Mouse (Mus musculus) stomach, embryonic 15.5 days (tissue): ENCODE measurements at regions not wholly inside any gene's neighbourhood (a gene's known extent, or its start where the extent isn't known, plus 50 kb on each side); places are given as distances from the start of the nearest gene placed in this dataset.

ENCODE experiments used
- ATAC-seq: fragments of 200-750 bp; cut with Nextera tagmentation; 2 replicates; pipeline ENCODE4 v1.8.0; 2017; ENCODE audit warnings: low read depth, moderate number of reproducible peaks, moderate TSS enrichment; ENCODE audit not compliant: insufficient read depth, low FRiP score
- H3K27ac ChIP-seq: fragments of 300-500 bp; sonication (generic); 2 replicates; pipeline ENCODE4 v1.5.1; 2015; ENCODE audit warnings: mild to moderate bottlenecking, inconsistent platforms
- H3K27me3 ChIP-seq: fragments of 300-500 bp; sonication (generic); replicated peaks from 2 replicates; pipeline ENCODE4 v1.6.1; 2015; ENCODE audit warnings: inconsistent platforms
- H3K36me3 ChIP-seq: fragments of 300-500 bp; sonication (generic); 2 replicates; pipeline ENCODE4 v1.6.1; 2015; ENCODE audit warnings: inconsistent platforms
- H3K4me1 ChIP-seq: fragments of 300-500 bp; sonication (generic); 2 replicates; pipeline ENCODE4 v1.6.1; 2015; ENCODE audit warnings: inconsistent platforms
- H3K4me2 ChIP-seq: fragments of 300-500 bp; sonication (generic); 2 replicates; pipeline ENCODE4 v1.6.1; 2015; ENCODE audit warnings: mild to moderate bottlenecking, inconsistent platforms
- H3K4me3 ChIP-seq: fragments of 300-500 bp; sonication (generic); replicated peaks from 2 replicates; pipeline ENCODE4 v1.5.1; 2015; ENCODE audit warnings: inconsistent platforms
- H3K9ac ChIP-seq: fragments of 300-500 bp; sonication (generic); 2 replicates; pipeline ENCODE4 v1.6.1; 2015; ENCODE audit warnings: inconsistent platforms
- H3K9me3 ChIP-seq: fragments of 300-500 bp; sonication (generic); 2 replicates; pipeline ENCODE4 v1.6.1; 2016; ENCODE audit warnings: inconsistent platforms
- WGBS: fragments of 180-500 bp; shearing (Covaris S2); methylation state at CpG from one replicate; pipeline ENCODE4 v1.1.7; 2015; 5-methylcytosine and 5-hydroxymethylcytosine counted together

DNA sequence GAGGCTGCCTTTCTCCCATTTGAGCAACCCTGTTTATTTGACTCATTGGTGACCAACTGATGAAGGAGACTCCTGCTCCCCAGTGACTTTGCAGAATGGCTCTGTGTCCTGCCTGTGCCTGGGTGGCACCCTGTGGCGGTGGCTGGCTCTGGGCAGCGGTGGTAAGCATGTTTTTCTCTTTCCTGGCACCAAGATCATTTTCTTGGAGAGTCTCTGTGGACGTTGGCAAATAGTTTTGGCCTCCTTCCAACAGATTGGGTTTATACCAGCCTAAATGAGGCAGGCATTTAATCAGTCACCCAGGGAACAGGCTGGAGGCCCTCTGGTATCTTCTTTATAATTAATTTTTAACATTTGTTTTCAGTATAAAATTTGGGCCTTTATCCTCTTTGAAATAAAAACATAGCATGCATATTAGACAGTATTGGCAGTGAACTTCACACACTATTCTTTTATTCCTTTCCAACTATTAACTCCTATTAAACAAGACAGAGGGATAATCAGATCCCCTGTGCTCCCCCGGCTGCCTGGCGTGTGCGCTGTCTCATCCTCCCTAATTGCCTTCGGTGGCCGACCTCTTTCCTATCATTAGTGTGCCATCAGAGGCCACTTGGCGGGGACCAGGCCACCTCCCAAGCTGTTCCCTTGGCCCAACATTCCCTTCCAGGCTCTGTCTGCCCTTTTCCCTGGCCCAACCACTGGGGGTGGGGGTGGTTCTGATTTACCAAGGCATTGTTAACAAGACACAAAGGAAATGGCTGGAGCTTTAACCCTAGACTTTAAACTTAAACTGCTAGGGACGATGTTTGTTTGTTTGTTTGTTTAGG lies 111.8 kb upstream of the Topaz1 start:
- ATAC-seq = no peak; the same call in 1 of the 2 replicates
- H3K4me2 ChIP-seq = no peak overlapping the region
- no peaks in the 10 kb centered on the region for H3K36me3 ChIP-seq
- H3K27me3 ChIP-seq = no peaks in the 10 kb centered on the region
- H3K9ac ChIP-seq = no peak overlapping the region
- H3K9me3 ChIP-seq = no peaks in the 10 kb centered on the region
- no peak overlapping the region for H3K4me3 ChIP-seq
- whole genome bisulfite sequencing = 50% methylated on average over 10 of the region's 10 CpGs
- 0 out of 2 replicates have a peak, but pooled peaks cover 3% of the 10 kb centered on the region for H3K4me1 ChIP-seq
- no peak overlapping the region for H3K27ac ChIP-seq

DNA sequence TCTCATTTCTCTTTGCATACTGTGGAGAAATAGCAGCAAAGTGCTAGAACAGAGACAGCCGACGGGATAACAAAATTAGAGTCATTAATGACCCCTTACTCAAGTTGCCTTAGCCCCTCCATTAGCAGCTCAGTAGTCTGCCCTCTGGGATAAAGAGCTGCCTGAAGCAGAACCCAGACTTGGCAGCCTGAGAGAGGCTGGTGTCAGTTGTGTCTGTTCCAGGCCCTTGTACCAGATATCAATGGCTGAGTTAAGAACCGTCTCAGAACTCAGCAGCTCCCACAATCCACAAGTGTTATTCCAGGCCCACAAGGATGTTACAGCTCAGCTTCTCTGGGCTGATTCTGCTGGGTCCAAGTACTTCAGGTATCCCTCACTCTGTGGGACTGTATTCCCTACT lies 109.6 kb upstream of the Topaz1 start:
- Histone ChIP-seq H3K27me3 (no peaks in the 10 kb centered on the region), H3K9ac (no peak overlapping the region), H3K27ac (no peak overlapping the region), H3K9me3 (no peaks in the 10 kb centered on the region), H3K4me2 (no peak overlapping the region), H3K4me1 (0 out of 2 replicates have a peak, but pooled peaks cover 3% of the 10 kb centered on the region), H3K4me3 (no peak overlapping the region), H3K36me3 (no peaks in the 10 kb centered on the region)
- 58% methylated on average over 3 of the region's 3 CpGs for WGBS
- ATAC-seq = no peak

DNA sequence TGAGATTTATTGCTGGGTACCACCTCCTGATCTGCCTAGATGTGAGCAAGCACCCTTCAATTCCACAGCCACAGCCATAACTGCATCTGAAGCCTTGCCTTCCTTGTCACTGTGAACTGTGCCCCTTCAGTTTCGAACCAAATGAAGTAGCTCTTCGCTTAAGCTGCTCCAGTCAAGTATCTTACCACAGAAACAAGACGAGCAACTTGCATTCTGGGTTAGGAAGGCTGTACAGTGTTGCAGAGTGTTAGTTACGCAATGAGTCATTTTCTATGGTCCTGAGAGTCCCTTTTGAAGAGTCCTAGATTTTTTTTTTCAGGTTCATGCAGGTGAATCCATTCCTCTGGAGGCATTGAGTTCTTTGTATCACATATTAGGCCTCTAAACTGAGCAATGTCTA lies 107.9 kb upstream of the Topaz1 start:
- H3K4me2 ChIP-seq = no peak overlapping the region
- H3K27ac ChIP-seq = no peak overlapping the region
- no peak overlapping the region for H3K9ac ChIP-seq
- no peaks in the 10 kb centered on the region for H3K9me3 ChIP-seq
- no peaks in the 10 kb centered on the region for H3K36me3 ChIP-seq
- no peaks in the 10 kb centered on the region for H3K27me3 ChIP-seq
- no peak overlapping the region for H3K4me3 ChIP-seq
- WGBS = 84% methylated on average over 4 of the region's 4 CpGs
- ATAC-seq = no peak
- H3K4me1 ChIP-seq = 0 out of 2 replicates have a peak, but pooled peaks cover under 1% of the 10 kb centered on the region

DNA sequence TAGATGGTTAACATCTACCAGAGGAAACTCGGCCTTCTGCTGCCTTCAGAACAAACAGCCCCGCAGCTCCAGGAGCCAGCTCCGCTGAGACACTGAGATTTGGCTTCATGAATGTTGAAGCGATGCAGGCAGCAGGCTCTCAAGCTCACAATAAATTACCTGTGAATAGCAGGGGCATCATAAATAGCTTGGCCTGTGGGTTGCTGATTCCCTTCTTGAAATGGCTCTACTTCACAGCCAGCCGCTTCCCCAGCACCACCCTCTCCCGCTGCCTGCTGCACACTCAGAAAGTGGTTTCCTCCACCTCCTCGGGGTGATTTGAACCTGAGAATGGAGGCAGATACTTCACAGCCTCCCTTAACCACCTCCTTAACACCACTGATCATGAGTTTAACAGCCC lies 104.2 kb upstream of the Topaz1 start:
- ATAC-seq = no peak

DNA sequence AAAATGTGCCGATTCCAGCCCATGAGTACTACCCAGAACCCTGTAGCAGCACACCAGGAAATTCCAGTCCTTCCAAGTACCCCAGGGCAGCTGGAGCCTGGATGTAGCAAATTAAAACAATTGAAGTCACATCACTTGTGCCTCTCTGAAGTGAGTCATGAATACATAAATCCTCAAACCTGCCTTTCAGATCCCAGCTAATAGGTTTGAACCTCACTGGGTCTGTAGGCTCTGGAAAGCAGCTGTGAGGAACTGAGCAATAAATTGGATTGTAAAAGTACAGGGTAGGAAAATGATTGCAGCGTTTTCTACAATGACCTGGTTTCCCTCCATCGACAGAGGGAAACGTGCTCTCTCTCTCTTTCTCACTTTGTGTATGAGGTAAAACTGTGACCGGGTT lies 101.6 kb upstream of the Topaz1 start:
- Histone ChIP-seq H3K27me3 (no peaks in the 10 kb centered on the region), H3K4me1 (no peaks in the 10 kb centered on the region), H3K36me3 (no peaks in the 10 kb centered on the region), H3K9me3 (no peaks in the 10 kb centered on the region), H3K4me3 (no peak overlapping the region), H3K9ac (no peak overlapping the region), H3K27ac (no peak overlapping the region), H3K4me2 (no peak overlapping the region)
- ATAC-seq = no peak
- 74% methylated on average over 5 of the region's 5 CpGs for WGBS

More for the DNA sequence above, 104.2 kb upstream of the Topaz1 start:
- H3K9me3 ChIP-seq = no peaks in the 10 kb centered on the region
- H3K4me2 ChIP-seq = no peak overlapping the region
- no peaks in the 10 kb centered on the region for H3K27me3 ChIP-seq
- H3K27ac ChIP-seq = no peak overlapping the region
- no peaks in the 10 kb centered on the region for H3K36me3 ChIP-seq
- WGBS = 42% methylated on average over 7 of the region's 7 CpGs
- no peak overlapping the region for H3K4me3 ChIP-seq
- no peak overlapping the region for H3K9ac ChIP-seq
- no peaks in the 10 kb centered on the region for H3K4me1 ChIP-seq

DNA sequence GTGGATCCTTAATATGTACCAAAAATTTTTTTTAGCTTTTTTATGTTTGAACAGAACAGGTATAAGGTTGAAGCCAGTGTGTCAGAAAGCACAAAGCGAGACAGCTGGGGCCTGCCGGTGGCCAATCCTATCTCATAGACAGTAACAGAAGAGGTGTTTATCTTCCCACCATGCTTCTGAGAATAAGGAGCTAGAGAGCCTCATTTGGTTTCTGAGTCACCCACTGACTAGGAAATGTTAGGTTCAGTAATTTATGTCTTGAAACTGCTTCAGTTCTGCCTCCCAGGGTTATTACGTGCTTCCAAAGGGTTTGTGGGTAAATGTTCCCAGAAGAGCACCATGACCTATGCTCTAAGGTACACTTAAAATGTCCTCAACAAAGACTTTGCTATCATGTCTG lies 96.3 kb upstream of the Topaz1 start:
- Histone ChIP-seq H3K9ac (no peak overlapping the region), H3K4me1 (no peaks in the 10 kb centered on the region), H3K36me3 (no peaks in the 10 kb centered on the region), H3K4me2 (no peak overlapping the region), H3K27me3 (no peaks in the 10 kb centered on the region), H3K9me3 (no peaks in the 10 kb centered on the region), H3K4me3 (no peak overlapping the region), H3K27ac (no peak overlapping the region)
- ATAC-seq = no peak
- WGBS = 80% methylated on average over 3 of the region's 3 CpGs

DNA sequence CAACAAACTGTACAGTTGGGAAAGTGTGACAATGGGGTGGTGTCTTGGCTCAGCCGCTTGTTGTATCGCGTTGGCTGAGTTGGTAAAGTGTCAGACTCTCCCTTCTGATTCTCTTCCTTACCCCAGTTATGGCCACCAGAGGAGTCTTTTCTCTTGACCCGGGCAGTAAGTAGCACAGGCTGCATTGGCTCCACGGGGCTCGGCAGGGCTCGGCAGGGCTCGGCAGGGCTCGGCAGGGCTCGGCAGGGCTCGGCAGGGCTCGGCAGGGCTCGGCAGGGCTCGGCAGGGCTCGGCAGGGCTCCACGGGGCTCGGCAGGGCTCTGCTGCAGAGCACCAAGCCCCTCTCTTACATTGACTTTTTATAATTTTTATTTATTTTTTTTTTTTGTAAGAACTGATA lies 91.6 kb upstream of the Topaz1 start:
- Histone ChIP-seq H3K36me3 (no peaks in the 10 kb centered on the region), H3K4me2 (no peak overlapping the region), H3K27ac (no peak overlapping the region), H3K4me3 (no peak overlapping the region), H3K9me3 (no peaks in the 10 kb centered on the region), H3K27me3 (no peaks in the 10 kb centered on the region), H3K9ac (no peak overlapping the region), H3K4me1 (no peaks in the 10 kb centered on the region)
- WGBS = 39% methylated on average over 17 of the region's 17 CpGs
- ATAC-seq = no peak

DNA sequence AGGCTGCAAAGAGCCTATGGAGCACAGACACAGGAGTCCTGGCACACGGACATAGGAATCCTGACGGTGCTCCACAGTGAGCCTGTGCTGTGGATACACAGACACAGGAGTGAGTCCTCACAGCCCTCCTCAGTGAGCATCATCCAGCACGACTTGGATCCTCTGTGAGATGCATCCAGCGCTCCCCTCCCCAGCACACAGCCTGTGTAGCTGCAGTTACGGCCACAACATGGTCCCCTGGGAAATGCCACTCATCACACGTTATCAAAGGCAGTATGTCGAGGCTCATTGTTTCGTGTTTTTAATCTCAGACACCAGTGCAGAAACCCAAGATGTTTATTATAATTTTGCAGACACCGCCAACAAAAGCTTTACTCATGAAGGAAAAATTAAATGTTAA lies 87.1 kb upstream of the Topaz1 start:
- ATAC-seq = no peak
- no peaks in the 10 kb centered on the region for H3K4me1 ChIP-seq
- H3K9me3 ChIP-seq = no peaks in the 10 kb centered on the region
- no peaks in the 10 kb centered on the region for H3K27me3 ChIP-seq
- H3K36me3 ChIP-seq = no peaks in the 10 kb centered on the region
- no peak overlapping the region for H3K4me3 ChIP-seq
- H3K4me2 ChIP-seq = no peak overlapping the region
- WGBS = 69% methylated on average over 9 of the region's 9 CpGs
- H3K27ac ChIP-seq = no peak overlapping the region
- no peak overlapping the region for H3K9ac ChIP-seq

DNA sequence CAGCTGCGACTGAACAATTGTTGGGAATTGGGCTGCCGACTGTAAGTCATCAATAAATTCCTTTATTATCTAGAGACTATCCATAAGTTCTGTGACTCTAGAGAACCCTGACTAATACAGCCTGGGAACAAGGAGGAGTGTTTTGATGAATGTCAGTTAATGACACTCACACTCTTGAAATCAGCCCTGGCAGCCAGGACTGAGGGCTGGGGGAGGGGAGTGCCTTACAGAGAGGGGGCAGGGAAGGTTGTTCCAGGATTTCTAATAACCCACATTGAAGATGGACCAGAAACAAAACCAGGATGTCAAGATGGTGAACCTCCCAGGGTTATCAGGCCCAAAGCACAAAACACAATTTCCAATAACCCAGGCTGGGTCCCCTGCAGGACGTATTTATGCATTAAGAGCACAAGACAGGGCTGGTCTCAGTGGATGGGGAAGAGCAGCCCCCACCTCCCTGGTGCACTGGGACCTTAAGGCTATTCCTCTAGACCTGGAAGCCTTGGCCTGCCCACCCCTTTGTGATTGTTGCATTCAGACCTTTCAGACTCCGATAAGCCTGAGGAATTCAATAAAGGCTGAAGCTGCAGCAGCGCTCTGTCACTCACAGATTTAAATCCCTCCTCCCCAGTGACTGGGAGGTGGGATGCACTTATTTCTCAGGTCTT lies 80.0 kb upstream of the Topaz1 start:
- no peaks in the 10 kb centered on the region for H3K27me3 ChIP-seq
- H3K27ac ChIP-seq = no peak overlapping the region
- 34% methylated on average over 4 of the region's 5 CpGs for WGBS
- no peak for ATAC-seq
- H3K4me3 ChIP-seq = no peak overlapping the region
- no peak overlapping the region for H3K9ac ChIP-seq
- H3K4me2 ChIP-seq = no peak overlapping the region
- H3K4me1 ChIP-seq = no peaks in the 10 kb centered on the region
- no peaks in the 10 kb centered on the region for H3K9me3 ChIP-seq
- no peaks in the 10 kb centered on the region for H3K36me3 ChIP-seq

DNA sequence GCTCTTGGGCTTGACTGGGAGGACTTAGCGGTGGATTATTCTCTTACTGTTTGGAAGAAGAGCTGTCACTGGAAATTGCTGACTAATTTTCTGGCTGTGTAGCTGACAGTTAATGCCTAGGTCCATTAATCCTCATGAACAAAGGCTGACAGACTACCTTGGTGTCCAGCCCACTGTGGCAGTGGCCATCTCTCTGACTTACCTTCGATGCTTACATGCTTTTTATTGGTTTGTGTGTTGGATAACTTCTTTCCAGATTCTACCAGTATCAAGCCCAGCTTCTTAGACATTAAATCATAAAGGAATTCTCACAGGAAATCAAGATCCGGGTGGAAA lies 79.5 kb upstream of the Topaz1 start:
- ATAC-seq = no peak
- Histone ChIP-seq H3K27ac (no peak overlapping the region), H3K4me2 (no peak overlapping the region), H3K4me3 (no peak overlapping the region), H3K9ac (no peak overlapping the region), H3K4me1 (no peaks in the 10 kb centered on the region), H3K27me3 (no peaks in the 10 kb centered on the region), H3K9me3 (no peaks in the 10 kb centered on the region), H3K36me3 (no peaks in the 10 kb centered on the region)
- WGBS = 57% methylated on average over 3 of the region's 3 CpGs

DNA sequence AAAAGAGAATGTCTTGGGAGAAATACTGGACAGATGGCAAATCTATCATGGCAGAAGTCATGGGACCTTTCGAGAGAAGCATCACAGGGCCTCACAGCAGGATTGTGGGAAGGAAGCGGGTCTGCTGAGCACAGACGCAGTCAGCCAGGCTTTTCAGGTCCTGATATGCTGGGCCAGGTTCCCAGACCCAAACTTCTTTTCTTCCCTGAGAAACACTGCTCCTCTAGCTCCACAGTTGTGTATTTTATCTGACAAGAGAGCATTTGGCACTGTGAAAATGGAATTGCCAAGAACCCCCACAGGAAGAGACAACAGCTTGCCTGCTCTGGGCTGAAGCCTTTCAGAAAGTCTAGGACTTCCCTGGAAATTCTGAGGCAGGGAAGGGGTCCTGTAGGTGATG lies 73.4 kb upstream of the Topaz1 start:
- H3K4me1 ChIP-seq = no peaks in the 10 kb centered on the region
- H3K27ac ChIP-seq = no peak overlapping the region
- no peak for ATAC-seq
- no peaks in the 10 kb centered on the region for H3K27me3 ChIP-seq
- H3K9me3 ChIP-seq = no peaks in the 10 kb centered on the region
- 65% methylated on average over 3 of the region's 3 CpGs for WGBS
- no peak overlapping the region for H3K4me2 ChIP-seq
- no peak overlapping the region for H3K4me3 ChIP-seq
- H3K36me3 ChIP-seq = no peaks in the 10 kb centered on the region
- no peak overlapping the region for H3K9ac ChIP-seq

DNA sequence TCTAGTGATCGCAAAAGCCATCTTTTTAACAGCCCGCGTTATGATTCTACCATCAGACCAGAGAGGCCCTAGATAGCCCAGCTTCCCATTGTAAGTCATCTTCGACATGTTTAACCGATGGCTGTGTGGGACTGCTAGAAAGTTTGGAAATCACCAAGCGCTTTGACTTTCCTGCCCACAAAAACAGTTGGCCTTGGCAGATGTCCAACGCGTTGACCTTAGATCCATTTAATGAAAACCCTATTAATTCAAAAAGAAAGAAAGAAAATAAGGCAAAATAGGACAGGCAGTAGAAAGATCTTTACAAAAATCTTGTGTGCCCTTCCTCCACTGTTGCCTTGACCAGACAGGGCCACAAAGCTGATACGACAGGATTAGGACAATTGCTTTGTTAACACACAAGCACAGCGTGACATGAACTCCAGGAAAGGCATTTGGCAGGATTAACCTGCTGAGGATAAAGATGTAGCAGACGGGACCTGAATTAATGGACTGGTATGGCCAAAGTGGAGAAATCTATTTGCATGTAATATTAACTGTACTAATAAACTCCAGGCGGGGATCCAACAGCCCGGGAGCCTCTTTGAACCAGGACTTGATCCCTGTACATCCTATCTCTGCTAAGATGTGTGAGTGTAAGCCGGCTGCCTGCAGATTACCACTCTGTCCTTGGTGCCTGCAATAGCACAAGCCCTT lies 69.0 kb upstream of the Topaz1 start:
- H3K4me2 ChIP-seq = no peak overlapping the region
- no peak for ATAC-seq
- H3K4me1 ChIP-seq = no peaks in the 10 kb centered on the region
- H3K9me3 ChIP-seq = no peaks in the 10 kb centered on the region
- H3K36me3 ChIP-seq = no peaks in the 10 kb centered on the region
- 77% methylated on average over 14 of the region's 14 CpGs for whole genome bisulfite sequencing
- no peak overlapping the region for H3K9ac ChIP-seq
- H3K27ac ChIP-seq = no peak overlapping the region
- H3K27me3 ChIP-seq = no peaks in the 10 kb centered on the region
- no peak overlapping the region for H3K4me3 ChIP-seq
